Comparison of ENCODE assay signal across 29 mouse cellular contexts in the genomic region with DNA sequence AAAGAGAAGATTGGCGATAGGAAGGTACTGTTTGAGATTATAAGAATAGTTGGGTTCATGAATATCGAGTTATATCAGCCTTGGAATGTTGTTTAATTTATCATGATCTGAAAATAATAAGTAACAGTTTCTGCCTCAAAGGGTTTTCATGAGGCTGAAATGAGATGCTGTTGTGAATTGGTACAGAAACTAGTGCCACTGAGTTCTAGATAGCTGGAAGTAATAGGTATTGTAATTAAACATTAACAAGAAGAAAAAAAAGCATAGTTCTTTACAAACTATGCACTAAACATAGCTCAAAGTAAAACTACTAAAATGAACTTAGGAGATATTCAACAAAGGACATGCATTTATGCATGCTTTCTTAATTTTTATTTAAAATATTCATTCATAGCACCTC.
"Had no signal": no experiment of that assay in that cellular context is flagged by ENCODE, and none has a peak within 500 bp of the region (broad histone marks: within the 10 kb centered on the region; RNA-seq: fewer than 3 reads in every experiment).

No protein-coding gene starts in this region.

- H3K9me3 ChIP-seq: heart, embryonic 10.5 days; heart, embryonic 12.5 days; heart, embryonic 13.5 days; heart, embryonic 15.5 days; hindbrain, embryonic 10.5 days; hindbrain, embryonic 12.5 days; hindbrain, embryonic 13.5 days; hindbrain, embryonic 15.5 days; intestine, embryonic 15.5 days had no signal

- H3K27ac ChIP-seq: heart, adult 2 months; heart, embryonic 10.5 days; heart, embryonic 13.5 days; heart, embryonic 15.5 days; hindbrain, embryonic 10.5 days; hindbrain, embryonic 12.5 days; hindbrain, embryonic 13.5 days; hindbrain, embryonic 14.5 days; hindbrain, embryonic 15.5 days; hindbrain, postnatal 0 days; intestine, embryonic 15.5 days; layer of hippocampus, adult 2 months; left cerebral cortex, adult 2 months had no signal

- H3K4me3 ChIP-seq: heart, adult 2 months; heart, embryonic 10.5 days; heart, embryonic 12.5 days; heart, embryonic 13.5 days; heart, embryonic 15.5 days; hindbrain, embryonic 10.5 days; hindbrain, embryonic 12.5 days; hindbrain, embryonic 13.5 days; hindbrain, embryonic 15.5 days; intestine, embryonic 15.5 days; layer of hippocampus, adult 2 months; left cerebral cortex, adult 2 months had no signal

- H3K27me3 ChIP-seq: heart, embryonic 12.5 days; heart, embryonic 13.5 days; heart, embryonic 15.5 days; hindbrain, embryonic 12.5 days; hindbrain, embryonic 13.5 days; hindbrain, embryonic 15.5 days; intestine, embryonic 15.5 days had no signal

- H3K36me3 ChIP-seq: heart, embryonic 10.5 days; heart, embryonic 12.5 days; heart, embryonic 13.5 days; heart, embryonic 15.5 days; hindbrain, embryonic 10.5 days; hindbrain, embryonic 12.5 days; hindbrain, embryonic 13.5 days; hindbrain, embryonic 15.5 days; intestine, embryonic 15.5 days had no signal

- H3K4me1 ChIP-seq: heart, embryonic 10.5 days; heart, embryonic 12.5 days; heart, embryonic 13.5 days; heart, embryonic 15.5 days; hindbrain, embryonic 10.5 days; hindbrain, embryonic 12.5 days; hindbrain, embryonic 13.5 days; hindbrain, embryonic 15.5 days; intestine, embryonic 15.5 days had no signal

- ATAC-seq: hindbrain, embryonic 16.5 days; hindbrain, postnatal 0 days; inflammation-experienced regulatory T-cells, adult 6 months; intestine, embryonic 15.5 days; intestine, embryonic 16.5 days; intestine, postnatal 0 days had no signal

- DNase-seq: heart, adult 2 months; heart, postnatal 10 days; heart, postnatal 14 days; heart, postnatal 36 days; heart, postnatal 4 days; kidney, adult 11 months; kidney, adult 18-20 months; kidney, postnatal 14 days; kidney, postnatal 4 days; layer of hippocampus, adult 9-11 months; layer of hippocampus, postnatal 36 days had no signal

- H3K4me2 ChIP-seq: heart, embryonic 11.5 days; heart, embryonic 12.5 days; heart, embryonic 13.5 days; heart, embryonic 15.5 days; hindbrain, embryonic 12.5 days; hindbrain, embryonic 13.5 days; hindbrain, embryonic 14.5 days; hindbrain, embryonic 15.5 days; intestine, embryonic 15.5 days had no signal

- H3K9ac ChIP-seq: heart, embryonic 12.5 days; heart, embryonic 13.5 days; heart, embryonic 15.5 days; hindbrain, embryonic 12.5 days; hindbrain, embryonic 13.5 days; hindbrain, embryonic 14.5 days; hindbrain, embryonic 15.5 days; intestine, embryonic 15.5 days had no signal
